Mouse (Mus musculus) CD4-positive, CD25-positive, alpha-beta regulatory T cell, adult 2 months (primary cell): Measurements from ENCODE around the gene Heatr1.
"Not testable (repeated sequence)": the region's sequence is repeated elsewhere in the genome, so short reads cannot be mapped to it uniquely, and the experiment has no call there.

Experiments used
- DNase-seq: peaks from one replicate; pipeline ENCODE4 v3.0.0-alpha.2; 2012; ENCODE audit warnings: low read depth, low spot score

The Heatr1 gene

GRCm38 (mm10) chr13:12454686-12455390 lies 60.0 kb downstream of the Heatr1 start:
- no peak for DNase-seq

- no peak for DNase-seq
Measured at GRCm38 (mm10) chr13:12456711-12457110, 61.9 kb downstream of the Heatr1 start.

GRCm38 (mm10) chr13:12460443-12460842 lies 65.6 kb downstream of the Heatr1 start:
- DNase-seq: peak; percentile 84

GRCm38 (mm10) chr13:12460881-12461729 lies 66.3 kb downstream of the Heatr1 start:
- DNase-seq: peak; percentile 92

- DNase-seq: no peak
Measured at GRCm38 (mm10) chr13:12461730-12462119, 66.9 kb downstream of the Heatr1 start.

- no peak for DNase-seq
Measured at GRCm38 (mm10) chr13:12462623-12463022, 67.8 kb downstream of the Heatr1 start.

GRCm38 (mm10) chr13:12464159-12464558 lies 69.3 kb downstream of the Heatr1 start:
- not testable (repeated sequence) for DNase-seq

GRCm38 (mm10) chr13:12464844-12465243 lies 70.0 kb downstream of the Heatr1 start, which contains the start of gene Lgals8:
Lgals8 (minus strand) TSS chr13:12464944.
- no peak for DNase-seq

GRCm38 (mm10) chr13:12468488-12468887 lies 73.7 kb downstream of the Heatr1 start:
- DNase-seq: no peak

GRCm38 (mm10) chr13:12473724-12474378 lies 79.0 kb downstream of the Heatr1 start:
- peak; percentile 86 for DNase-seq

GRCm38 (mm10) chr13:12475239-12475638 lies 80.4 kb downstream of the Heatr1 start:
- DNase-seq: peak; percentile 31

- DNase-seq: no peak
Measured at GRCm38 (mm10) chr13:12476886-12477285, 82.1 kb downstream of the Heatr1 start.

GRCm38 (mm10) chr13:12478301-12478700 lies 83.5 kb downstream of the Heatr1 start:
- DNase-seq: no peak

- no peak for DNase-seq
Measured at GRCm38 (mm10) chr13:12479802-12480201, 85.0 kb downstream of the Heatr1 start.

GRCm38 (mm10) chr13:12485197-12485596 lies 90.4 kb downstream of the Heatr1 start:
- no peak for DNase-seq

- DNase-seq: no peak
Measured at GRCm38 (mm10) chr13:12485640-12486039, 90.8 kb downstream of the Heatr1 start.
